Mouse (Mus musculus) left cerebral cortex, adult 18-20 months (tissue): ENCODE data around the gene Trpm7. TPM values are rescaled to one million over a fixed set of nuclear protein-coding genes. Genes with fewer than 3 reads are reported as not detected.
"Not testable (repeated sequence)": the region's sequence is repeated elsewhere in the genome, so short reads cannot be mapped to it uniquely, and the experiment has no call there.

Source experiments
- DNase-seq, 2 experiments: peaks; one replicate each; pipeline ENCODE4 v3.0.0; 2021 to 2022; ENCODE audit warnings: low spot score in 2 of 2, mixed read lengths in 1 of 2
- long read RNA-seq, 2 experiments: library from polyadenylated mRNA; stranded (forward); transcript quantifications; one replicate each; pipeline ENCODE4 v2.0.0; 2021
- total RNA-seq, 2 experiments: library from RNA; stranded (reverse); gene quantifications; 2 replicates each; pipeline ENCODE4 v1.2.3; 2021

Gene Trpm7
- total RNA-seq: 10 to 100 TPM; 33.9 to 35.4 TPM
- long read RNA-seq, experiment 1, full-length matches to known transcripts: 1 of 5 reads
- long read RNA-seq, experiment 1, partial matches to known transcripts: 2 of 5 reads
- long read RNA-seq, experiment 1, other reads (novel, unspliced or antisense): 2 of 5 reads
- long read RNA-seq, experiment 2, full-length matches to known transcripts: 1 of 3 reads
- long read RNA-seq, experiment 2, partial matches to known transcripts: 1 of 3 reads
- long read RNA-seq, experiment 2, other reads (novel, unspliced or antisense): 1 of 3 reads

- DNase-seq: peak; percentile 88 to 93
Observed at GRCm38 (mm10) chr2:126875871-126876796, at the start of gene Trpm7. Gene Trpm7 (minus strand): TSS chr2:126876230.

DNA sequence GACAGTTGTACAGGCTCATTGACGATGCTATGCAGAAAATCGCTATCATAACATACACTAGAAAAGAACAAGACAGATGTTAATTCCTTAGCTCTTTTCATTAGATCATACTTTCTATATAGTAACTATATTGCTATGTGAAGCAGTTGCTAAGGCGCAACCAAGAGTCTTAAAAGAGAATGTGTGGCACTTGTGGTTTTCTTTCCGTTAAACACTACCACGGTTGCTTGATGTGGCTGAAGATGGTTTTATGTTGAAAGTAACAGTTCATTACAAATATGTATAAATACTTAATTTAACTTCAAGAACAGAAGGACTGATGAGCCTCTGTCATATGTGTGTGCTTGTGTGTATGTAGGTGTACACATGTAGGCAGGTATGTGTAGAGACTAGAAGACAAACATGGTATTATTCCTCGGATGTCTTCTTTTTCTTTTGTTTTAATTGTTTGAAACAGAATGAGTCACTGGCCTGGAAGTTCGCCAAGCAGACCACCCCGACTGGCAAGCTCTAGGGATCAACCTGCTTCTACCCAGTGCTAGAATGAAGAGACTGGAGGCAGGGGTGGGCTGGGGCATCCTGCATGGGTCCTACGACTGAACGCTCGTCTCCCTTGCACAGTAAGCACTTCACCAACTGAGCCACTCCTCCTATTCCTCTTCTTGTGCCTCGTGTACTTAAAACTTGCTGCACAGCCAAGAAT is 44.5 kb upstream of the Trpm7 start:
- DNase-seq: no peak

DNA sequence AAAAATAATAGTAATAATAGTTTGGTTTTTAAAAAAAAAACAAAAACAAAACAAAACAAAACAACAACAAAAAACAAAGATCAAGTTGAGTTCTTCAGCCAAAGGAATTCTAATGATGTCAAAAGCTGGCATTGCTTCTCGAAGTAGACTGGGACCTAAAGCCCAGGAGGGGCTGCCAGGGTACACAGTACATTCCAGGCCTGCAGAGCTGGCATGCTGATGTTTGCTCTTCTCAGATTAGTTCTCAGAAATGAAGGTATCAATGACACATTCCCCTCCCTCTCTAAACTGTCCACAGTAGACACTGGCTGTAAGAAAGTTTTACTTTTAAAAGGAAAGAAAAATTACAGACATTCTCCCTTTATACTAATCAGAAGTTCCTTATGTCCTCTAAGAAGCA is 40.2 kb upstream of the Trpm7 start:
- DNase-seq: no peak

DNA sequence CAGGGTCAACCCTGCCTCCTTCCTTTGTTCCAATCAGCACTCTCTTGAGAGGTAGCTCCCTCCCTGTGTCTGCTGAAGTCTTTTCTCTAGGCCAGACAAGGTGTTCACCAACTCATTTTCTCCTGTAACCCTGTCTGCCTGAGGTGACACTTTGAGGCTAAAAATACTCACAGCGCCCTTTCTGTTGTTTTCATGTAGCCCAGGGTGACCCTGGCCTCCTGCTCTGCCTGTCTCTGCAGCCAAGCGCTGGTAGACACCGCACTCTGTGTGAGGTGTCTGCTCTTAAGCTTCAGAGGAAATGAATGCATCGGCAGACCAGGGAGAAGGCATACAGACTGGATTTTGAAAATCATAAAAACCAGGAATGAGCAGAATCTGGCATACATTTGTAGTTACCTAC is 38.1 kb upstream of the Trpm7 start:
- no peak for DNase-seq

DNA sequence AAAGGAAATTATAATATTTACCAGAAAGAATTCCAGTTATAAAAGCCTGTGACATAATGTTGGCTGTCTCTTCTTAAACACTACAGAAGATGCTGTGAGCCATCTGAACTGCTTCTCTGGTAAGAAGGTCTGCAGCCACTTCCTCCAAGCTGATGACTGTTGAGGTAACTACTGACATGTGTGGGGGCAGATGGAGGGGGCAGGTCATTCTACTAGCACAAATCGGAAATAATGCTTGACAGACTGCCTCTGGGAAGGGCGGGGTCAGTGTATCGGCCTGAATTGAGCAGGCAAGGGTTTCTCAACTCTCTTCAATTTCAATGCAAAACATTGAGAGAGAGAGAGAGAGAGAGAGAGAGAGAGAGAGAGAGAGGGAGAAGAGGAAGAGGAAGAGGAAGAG is 28.1 kb upstream of the Trpm7 start:
- DNase-seq: no peak

GRCm38 (mm10) chr2:126897511-126897910 is 21.5 kb upstream of the Trpm7 start:
- no peak for DNase-seq

- no peak for DNase-seq
Observed at GRCm38 (mm10) chr2:126896941-126897340, 20.9 kb upstream of the Trpm7 start.

GRCm38 (mm10) chr2:126894245-126894644 is 18.2 kb upstream of the Trpm7 start:
- DNase-seq: no peak

DNA sequence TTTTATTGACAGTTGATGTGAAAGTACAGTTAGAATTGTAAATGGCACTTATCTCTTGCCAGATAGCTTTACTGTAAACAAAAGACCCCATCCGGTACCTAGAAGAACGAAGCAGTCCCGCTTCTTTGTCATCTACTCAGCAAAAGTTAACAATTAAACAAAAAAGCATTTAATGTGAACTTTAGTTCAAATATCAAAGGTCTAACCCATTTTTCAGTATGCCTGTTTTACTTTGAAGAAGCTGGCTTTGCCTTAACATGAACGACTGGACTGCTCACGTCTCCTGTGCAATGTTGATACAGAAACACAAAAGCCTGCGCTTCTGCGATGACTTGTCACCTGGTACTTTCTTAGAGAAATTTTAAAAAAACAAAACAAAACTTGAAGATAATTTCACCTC is 16.3 kb upstream of the Trpm7 start:
- DNase-seq: no peak

DNA sequence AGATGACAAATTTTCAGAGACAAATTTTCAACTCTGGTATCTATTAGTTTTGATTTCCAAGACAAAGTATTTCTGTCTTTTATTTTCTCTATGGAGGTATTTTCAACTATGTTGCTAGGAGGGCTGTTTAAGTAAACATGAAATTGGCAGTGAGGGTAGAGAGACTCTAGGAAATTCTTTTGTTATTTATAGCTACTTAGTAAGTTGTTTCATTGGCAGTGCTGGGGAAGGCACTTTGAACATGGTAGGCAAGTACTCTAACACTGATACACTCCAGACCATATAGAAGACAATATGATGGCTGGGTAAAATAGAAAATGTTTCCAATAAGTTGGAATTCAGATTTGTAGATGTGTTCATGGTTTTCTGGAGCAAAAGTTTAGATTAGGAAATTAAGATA is 15.7 kb upstream of the Trpm7 start:
- DNase-seq: no peak

DNA sequence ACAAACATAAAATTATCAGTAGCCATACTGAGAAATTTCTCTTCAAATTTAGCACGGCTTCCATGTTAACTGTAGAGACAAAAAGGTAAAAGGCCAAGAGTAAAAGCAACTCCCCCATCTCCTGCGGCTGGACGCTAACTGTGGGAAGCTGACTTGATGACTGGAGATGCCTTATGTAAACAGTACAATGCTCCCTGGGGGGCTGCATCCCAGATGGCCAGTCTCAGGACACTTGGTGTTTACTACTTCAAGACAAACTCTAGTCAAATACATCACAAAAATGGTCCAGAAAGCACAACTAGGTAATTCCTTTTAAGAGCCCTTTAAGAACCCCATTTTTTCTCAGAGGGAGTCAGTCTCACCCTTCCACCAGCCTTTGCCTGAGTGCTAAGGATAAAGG is 11.1 kb upstream of the Trpm7 start:
- DNase-seq: no peak

GRCm38 (mm10) chr2:126885871-126886270 is 9.8 kb upstream of the Trpm7 start:
- no peak for DNase-seq

DNA sequence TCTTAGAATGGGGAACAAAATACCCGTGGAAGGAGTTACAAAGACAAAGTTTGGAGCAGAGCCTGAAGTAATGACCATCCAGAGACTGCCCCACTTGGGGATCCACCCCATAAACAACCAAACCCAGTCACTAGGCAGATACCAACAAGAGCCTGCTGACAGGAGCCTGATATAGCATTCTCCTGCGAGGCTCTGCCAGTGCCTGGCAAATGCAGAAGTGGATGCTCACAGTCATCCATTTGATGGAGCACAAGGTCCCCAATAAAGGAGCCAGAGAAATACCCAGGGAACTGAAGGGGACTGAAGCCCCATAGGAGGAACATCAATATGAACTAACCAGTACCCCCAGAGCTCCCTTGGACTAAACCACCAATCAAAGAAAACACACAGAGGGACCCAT is 6.7 kb upstream of the Trpm7 start:
- DNase-seq: not testable (repeated sequence)

DNA sequence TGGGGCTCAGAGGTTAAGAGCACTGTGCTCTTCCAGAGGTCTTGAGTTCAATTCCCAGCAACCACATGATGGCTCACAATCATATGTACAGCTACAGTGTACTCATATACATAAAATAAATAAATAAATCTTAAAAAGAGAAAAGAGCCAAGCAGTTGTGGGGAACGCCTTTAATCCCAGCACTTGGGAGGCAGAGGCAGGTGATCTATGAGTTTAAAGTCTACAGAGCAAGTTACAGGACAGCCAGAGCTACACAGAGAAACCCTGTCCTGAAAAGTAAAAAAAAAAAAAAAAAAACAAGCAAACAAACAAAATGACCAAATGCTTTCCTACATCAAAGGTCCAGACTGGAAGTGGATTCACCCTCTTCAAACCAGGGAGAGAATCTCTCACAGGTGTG is 2.0 kb upstream of the Trpm7 start:
- DNase-seq: no peak

DNA sequence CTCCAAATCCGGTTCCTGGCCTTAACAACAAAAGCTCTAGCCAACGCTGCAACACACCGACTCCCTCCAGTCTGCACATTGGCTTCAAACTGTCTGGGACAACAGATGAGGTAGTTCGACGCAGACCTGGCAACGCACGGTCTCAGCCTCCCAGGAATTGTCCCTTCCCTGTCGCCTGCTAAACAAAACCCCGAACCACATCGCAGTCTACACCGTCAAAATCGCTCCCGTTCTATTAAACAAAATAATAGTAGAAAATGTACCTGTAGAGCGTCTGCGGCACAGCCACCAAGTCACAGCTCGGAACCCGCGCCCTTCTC is 554 bp downstream of the Trpm7 start:
- peak; percentile 30 to 32 for DNase-seq

DNA sequence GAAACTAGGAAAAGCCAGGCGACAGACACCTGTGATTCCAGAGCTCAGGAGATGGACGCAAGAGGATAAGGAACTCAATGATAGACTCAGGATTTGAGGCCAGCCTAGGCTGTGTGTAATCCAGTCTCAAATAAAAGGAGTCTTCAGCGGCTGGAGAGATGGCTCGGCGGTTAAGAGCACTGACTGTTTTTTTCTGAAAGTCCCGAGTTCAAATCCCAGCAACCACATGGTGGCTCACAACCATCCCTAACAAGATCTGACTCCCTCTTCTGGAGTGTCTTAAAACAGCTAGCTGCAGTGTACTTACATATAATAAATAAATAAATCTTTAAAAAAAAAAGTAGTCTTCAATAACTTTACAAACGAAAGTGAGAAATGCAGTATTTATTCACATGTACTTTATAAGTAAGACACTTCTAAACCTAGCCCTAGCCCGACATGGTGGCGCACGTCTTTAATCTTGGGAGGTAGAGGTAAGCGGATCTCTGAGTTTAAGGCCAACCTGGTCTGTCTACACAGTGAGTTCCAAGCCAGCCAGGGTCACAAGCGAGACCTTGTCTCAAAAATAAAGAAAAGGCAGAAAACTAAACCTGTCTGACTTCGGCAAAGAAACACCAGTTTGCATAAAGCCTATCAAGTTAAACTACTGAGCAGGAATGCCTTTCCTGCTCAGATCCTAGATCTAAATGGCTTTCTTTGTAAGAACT is 1.1 kb downstream of the Trpm7 start:
- no peak for DNase-seq

- no peak for DNase-seq
Observed at GRCm38 (mm10) chr2:126866301-126866700, 9.7 kb downstream of the Trpm7 start.

GRCm38 (mm10) chr2:126865501-126866199 is 10.4 kb downstream of the Trpm7 start:
- no peak for DNase-seq

- DNase-seq: no peak
Observed at GRCm38 (mm10) chr2:126865026-126865425, 11.0 kb downstream of the Trpm7 start.

DNA sequence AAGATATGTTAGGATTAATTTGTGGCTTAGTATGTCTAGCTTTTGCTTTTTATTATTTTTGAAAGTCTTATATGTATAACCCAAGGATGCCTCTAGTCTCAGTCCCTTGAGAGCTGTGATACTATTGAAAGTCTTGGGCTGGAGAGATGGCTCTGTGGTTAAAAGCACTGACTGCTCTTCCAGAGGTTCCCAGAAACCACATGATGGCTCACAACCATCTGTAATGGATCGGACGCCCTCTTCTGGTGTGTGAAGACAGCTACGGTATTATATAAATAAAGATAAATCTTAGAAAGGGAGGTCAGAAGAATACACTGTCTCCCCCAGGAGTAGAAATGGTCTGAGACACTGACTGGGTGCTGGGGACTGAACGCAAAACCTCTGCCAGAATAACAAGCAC is 31.3 kb downstream of the Trpm7 start:
- DNase-seq: no peak

DNA sequence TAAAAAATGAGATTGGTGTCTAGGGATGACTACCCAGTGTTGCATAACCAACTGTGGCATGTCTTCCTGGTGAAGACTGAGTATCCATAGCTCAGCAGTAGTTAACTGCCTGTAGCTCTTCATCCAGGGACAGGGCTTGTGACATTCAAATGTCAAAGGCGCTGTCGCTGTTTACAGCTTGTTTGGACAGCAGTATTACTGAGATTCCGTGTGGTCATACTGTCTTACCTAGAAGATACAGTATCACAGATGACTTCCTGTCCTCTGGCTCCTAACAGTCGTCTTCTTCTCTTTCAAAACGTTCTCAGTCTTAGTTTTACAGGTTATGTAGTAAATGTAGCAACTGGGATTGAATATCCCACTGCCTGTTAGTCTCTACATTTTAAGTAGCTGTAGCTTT is 37.2 kb downstream of the Trpm7 start:
- DNase-seq: no peak
